Mouse (Mus musculus) spleen, adult 2 months (tissue): ENCODE data around the gene Rpusd3.

Source experiments
- CTCF ChIP-seq: fragments of 200-500 bp; IDR thresholded peaks from 2 replicates; pipeline ENCODE4 v1.5.1; 2011; ENCODE audit warnings: mild to moderate bottlenecking, inconsistent platforms; ENCODE audit not compliant: insufficient read depth, insufficient read length, insufficient replicate concordance; ENCODE audit errors: extremely low read depth
- POLR2A ChIP-seq: fragments of 200-500 bp; IDR thresholded peaks from 2 replicates; pipeline ENCODE4 v1.6.1; 2011; ENCODE audit warnings: low read depth, low read length, inconsistent platforms

DNA sequence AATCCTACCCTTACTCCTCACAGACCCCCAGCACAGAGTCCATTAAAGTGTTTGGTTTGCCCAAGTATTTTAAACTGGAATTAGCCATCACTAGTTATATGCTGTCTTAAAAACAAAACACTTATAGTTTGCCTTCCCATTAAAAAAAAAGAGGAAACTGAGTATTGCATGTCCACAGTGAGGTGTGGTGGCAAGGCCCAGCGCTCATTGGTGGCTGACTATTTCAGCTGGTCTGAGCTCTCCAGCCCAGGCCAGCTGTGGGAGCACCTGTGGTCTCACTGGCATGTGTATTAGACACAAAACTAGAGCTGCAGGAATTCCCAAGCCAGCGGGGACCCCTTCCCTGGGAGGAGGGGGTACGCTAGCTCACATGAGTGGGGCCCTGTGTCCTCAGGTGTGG lies 49.4 kb upstream of the Rpusd3 start:
- TF ChIP-seq POLR2A (no peak), CTCF (no peak)
